Mouse (Mus musculus) spleen, postnatal 36 days (tissue): ENCODE measurements around the gene Ankrd26.
"Not testable (repeated sequence)": the region's sequence is repeated elsewhere in the genome, so short reads cannot be mapped to it uniquely, and the experiment has no call there.

Experiments
- DNase-seq, 2 experiments: peaks; one replicate each; pipeline ENCODE4 v3.0.0; 2022; ENCODE audit warnings: low spot score in 2 of 2, mixed read lengths in 1 of 2

Ankrd26 gene

DNA sequence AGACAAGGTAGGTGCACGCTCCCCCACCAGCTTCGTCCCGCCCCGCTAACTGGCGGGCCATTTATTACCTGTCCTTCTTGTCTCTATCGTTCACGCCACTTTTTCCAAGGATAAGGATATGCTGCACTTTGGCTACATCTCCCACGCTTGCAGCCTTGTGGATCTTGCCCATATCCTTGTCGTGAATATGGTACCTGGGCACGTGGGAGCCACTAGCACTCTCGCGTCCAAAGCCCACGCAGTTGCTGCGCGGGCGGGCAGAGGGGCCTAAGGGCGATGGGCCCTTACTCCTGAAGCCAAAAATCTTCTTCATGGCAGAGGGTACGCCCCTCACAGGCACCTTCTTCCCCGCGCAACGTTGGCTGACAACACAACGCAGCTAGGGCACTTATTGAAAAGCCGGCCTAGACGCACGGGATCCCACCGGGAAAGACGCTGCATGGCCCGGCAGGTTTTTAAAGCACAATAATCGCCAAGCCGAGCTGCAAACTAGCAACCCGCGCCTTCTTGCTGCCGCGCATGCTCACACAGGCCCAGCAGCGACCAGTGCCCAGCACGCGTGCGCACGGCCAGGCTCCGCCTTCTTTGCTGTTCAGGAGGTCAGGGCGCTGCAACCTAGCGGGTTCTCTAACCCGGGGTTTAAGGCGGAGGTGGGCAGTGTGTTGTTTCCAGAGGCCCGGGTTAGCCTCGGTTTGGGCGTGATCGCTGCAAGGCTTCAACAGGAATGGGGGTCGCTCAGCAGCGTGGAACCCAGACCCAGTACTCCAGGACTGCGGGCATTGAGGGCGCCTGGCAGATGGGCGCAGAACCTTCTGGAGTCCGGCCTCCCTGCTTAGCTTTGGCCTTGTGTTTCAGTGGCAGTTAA, at the start of gene Ankrd26:
Gene Ankrd26, minus strand, starts transcription at position 482 of the 865 bp plus-strand sequence.
- peak; percentile 92 for DNase-seq

DNA sequence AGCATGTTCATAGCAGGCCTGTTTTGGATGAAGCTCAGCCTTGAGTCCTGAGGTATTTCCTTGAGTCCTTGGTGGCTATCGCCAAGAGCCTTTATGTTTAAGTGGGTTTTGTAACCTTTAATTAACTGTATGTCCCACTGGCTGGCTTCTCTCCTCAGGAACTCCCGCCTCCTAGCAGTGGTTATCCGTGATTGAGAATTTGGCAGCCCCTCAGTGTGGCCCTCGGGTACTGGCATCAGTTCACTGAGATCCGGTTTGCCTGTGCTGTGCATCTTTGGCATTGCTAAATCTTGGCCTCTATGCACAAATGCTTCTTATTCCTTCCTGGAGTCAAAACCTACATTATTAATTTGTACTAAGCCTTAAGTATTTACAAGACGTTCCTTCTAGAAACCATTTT, 46.9 kb upstream of the Ankrd26 start:
- no peak for DNase-seq

DNA sequence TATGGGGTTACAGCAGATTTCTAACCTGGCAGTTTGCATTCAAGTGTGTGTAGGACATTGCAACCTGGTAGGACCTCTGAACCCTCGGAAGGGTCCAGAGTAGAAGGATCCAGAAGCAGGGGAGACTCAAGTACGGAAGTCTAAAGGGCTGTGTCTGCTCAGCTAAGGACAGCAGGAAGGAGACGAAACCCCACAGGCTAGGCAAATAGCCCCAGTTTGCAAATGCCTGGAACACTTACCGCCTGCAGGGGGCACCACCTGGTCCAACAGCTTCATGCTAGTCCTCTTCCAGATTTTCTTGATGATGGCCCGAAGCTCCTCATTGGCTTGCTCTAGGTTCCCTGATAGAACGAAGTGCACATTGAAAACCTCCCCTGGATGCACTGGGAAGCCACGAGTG, 43.9 kb upstream of the Ankrd26 start:
- DNase-seq: no peak

DNA sequence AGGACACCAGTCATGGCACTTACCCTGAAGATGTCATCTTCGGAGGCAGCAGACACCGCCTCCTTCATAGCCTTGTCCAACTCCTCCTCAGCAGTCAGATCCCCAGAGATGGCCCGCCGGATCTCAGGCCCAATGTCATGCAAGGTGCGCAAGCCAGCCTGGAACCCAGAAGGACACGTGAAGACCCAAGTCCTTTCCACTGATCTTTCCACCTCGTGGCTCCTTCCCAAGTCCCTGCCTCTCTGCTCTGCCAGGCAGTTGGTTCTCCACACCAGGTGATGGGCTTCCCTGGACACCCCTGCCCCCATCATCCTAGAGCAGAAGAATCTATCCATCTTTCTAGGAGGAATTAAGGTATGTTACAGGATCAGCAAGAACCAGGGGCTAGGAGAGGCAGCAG, 41.8 kb upstream of the Ankrd26 start:
- no peak for DNase-seq

DNA sequence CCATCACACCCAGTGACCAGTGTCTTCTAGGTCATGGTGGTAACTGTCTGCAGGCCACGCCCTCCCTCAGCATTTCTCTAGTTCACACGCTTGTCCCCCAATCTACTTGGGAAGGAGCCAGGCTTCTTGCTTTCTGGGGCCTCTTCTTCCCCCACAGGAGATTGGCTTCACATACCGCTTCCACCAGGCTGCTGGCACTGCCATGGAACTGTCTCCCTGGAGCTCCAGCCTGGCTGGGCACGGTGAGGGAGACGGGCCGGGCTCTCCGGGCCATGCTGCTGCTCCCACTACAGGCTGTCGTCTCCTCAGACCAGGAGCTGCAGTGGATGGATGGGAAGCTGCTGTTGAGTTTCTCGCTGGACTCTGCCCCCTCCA, 33.6 kb upstream of the Ankrd26 start:
- no peak for DNase-seq

DNA sequence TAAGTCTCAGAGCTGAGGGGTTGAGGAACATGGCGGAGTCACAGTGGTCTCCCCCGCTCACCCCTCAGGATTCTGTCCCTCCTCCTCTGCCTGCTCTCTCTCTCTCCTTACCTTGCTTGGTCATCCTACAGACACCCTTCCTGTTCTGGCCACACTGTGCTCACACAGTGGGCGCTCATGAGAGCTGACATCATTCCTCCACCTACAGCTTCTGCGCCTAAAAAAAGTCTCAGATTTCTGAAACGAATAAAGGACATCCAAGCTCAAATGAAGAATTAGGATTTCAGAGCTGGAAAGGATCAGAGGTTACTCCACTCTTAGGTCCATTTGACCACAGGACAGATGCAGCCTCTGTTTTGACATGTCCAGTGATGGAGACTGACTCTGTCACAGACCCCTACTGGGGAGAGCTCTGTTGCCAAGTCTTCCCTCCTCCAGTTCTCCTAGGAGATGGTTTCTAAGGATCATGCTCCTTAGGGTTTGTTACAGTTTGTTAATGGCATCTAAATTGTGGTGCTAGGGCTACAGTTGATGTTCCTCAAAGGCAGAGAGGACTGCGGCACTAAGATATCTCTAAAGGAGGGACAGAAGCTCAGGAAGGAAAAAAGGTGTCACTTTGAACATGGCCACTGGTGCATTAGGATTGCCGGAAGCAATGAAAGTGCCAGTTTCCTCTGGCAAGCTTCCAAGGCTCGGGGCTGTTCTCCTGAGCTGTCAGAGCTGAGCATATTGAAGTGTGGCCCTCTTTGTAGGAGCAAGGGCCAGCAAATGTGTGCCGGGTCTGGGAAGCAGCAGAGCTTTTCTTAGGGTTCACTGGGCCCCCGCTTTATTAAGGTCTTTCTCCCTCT, 33.0 kb upstream of the Ankrd26 start:
- no peak for DNase-seq

DNA sequence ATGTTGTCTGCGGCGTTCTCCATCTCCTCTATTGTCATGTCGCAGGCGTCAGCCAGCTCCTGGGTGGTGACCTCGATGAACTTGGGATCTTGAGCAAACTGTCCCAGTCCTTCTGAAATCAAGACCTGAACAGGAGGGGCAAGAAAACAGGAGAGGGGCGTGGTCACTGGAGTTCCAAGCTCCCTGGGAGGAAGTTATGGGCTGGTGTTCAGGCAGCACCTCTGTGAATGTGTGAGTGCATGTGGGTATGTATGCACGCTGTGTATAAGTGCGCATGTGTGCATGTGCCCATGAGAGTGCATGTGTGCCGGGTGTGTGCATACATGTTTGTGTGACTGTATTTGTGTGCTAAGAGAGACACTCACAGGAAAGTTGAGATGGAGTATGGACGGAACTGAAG, 32.0 kb upstream of the Ankrd26 start:
- no peak for DNase-seq

DNA sequence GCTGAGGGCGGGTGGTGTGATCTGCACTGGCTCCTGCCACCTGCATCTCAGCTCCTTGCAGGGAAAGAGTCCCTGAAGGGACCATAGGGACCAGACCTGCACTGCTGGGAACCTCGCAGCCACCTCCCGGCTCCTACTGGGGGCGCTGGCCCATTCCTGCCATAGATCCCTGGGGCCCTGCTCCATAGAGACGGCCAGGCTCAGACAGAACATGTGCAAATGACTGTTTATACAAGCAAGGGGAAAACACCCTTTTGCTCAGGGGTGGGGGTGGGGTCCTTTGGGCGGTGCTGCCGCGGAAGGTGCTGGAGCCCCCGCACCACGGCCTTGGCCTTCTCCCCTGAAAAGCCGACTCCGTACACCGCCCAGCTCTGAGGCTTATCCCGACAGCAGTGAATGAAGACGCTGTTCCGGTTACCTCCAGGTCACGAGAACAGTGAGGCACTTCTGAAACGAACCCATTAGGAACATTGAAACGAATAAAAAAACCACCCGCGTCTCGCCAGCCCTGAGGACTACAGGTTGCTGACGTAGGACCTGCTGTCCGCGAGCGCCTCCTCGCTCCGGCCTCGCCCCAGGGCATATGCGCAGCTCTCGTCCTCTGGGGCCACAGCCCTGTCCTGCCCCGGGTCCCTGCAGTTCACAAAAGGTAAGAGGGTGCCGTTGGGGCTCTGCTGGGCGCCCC, 31.5 kb upstream of the Ankrd26 start:
- DNase-seq: peak in 1 of 2 experiments; percentile 11

DNA sequence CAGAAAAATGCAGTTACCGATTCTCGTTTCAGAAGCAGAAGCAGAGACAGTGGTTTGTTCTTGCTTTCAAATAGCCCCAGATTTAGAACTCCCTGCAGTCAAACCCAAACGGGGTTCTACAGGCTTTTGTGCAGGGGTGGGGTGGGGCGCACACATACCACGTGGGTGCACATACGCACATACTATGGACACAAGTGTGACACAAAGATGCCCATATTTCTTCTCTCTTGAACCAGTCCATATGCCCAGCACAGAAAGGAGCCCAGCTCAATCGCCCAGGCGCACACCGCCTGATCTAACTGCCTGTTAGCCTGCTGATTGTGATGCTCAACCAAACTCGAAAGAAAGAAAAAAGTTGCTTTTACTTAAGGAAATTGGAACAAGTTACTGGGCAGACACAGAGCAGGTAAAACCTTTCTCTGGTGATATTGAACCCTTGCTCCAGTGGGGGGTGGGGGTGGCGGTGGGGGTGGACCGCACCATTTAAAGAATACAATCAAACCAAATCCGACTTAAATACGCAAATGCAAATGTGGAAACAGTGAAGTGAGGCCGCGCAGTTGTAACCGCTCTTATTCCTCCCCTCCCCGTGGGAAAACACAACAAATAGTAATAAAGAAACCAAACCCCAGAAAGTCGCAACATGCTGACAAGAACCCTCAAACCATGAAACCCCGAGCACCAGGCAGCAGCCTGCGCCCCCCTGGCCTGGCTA, 30.8 kb upstream of the Ankrd26 start:
- no peak for DNase-seq

DNA sequence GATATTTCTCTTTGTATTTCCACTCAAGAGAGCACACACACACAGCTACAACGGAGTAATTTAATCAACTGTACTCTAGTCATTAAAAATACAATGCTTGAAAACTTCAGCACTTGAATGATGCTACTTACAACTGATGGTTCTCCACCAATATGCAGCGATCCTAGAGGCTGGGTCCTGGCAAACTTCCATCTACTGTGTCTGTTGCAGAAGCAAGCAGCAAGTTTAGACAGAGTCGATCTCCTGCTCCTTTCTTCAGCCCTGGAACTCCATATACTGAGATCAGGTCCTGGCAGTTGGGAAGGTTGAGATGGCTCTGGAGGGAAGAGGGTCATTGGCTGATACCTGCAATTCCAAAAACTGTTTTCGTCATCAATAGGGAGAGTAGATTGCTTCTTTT, 16.7 kb upstream of the Ankrd26 start:
- not testable (repeated sequence) for DNase-seq

DNA sequence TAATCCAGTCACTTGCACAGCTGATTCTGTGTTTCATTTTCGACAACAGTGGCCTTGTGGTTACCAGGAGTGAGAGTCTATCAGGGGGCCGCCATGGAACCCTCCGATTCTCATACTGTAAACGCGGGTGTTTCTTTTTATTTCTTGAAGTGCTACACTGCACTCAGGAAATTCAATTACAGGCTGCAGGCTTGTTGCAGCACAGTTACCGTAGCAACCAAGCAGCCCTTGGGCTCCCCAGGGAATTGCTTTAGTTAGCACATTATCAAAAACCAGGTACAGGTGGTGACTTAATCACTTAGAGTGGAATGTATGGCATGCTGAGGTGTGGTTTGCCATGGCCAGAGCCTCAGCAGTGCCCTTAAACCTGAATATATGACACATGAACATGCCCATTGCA, 12.3 kb upstream of the Ankrd26 start:
- DNase-seq: no peak

DNA sequence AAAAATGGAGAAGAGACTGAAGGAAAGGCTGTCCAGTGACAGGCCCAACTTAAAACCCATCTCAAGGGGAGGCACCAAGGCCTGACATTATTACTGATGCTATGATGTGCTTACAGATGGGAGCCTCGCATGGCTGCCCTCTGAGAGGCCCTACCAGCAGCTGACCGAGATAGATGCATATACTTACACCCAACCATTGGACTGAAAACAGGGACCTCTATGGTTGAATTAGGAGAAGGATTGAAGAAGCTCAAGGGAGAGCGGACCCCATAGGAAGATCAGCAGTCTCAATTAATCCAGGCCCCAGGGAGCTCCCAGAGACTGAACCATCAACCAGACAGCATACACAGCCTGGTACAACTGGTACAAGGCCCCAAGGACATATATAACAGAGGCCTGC, 5.8 kb upstream of the Ankrd26 start:
- no peak for DNase-seq

DNA sequence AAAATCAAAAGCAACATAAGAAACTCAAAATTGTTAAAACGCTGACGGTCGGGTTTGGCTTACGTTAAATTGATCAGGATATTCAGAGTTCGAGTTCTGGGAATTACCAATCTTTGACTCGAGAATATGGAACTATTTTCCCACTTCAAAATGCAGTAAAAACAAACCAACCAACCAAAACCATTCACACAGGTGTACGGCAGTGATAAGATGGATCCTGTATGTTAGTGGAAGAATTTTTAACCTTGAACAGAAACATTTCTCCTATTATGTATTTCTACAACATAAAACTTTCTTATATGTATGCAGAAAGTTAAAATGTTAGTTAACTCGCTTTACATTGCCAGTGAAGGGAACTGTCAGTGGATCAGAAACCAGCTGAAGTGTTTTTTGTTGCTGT, 801 bp downstream of the Ankrd26 start:
- no peak for DNase-seq

DNA sequence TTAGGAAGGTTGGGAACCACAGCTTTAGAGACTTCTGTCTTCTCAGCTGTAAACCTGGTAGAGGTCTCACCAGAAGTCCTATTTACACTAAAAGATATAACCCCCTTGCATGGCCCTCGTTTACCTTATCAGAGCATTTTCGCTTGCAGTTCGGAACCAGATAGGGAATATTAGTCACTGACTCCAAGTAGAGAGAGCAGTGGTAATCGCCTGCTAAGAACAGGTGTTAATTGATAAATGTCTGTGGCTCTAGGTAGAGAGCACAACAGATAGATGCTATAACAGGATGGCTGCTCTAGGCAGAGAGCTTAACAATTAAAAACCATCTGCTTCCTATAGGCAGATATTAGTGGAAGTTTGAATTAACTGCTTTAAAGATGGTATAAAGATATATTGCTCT, 23.4 kb downstream of the Ankrd26 start:
- no peak for DNase-seq

DNA sequence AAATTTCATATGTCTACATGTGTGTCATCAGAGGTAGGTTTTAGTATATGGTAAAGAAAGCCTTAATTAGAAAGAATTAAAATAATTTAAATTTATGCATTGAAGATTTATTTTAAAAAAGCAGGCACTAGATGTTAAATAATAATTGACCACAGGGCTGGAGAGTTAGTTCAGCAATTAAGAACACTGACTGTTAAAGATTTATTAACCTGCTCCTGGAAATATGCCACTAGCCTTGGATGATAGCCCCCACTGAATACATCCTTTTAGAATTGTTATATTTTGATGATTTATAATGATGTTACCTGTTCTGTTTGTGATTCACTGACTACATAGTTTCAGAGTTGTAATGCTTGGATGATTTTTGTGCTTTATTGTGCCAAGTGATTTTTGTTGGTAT, 24.8 kb downstream of the Ankrd26 start:
- DNase-seq: not testable (repeated sequence)

DNA sequence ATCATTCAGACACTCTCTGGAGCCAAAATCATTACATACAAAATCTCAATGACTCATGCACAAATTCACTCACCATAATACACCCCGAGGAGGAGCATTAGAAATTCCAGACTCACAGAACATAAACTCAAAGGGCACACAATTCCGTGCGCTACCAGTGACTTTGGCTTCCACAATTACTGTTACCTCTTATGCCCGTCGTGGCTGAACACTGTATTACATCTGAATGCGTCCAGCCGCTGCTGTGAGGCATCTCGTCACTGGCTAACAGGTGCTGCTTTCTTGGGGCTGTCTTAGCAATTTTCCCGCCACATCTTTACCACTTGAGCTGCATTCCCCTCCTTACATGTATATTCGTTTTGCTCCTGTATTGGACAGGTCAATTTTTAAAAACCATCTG, 26.7 kb downstream of the Ankrd26 start:
- no peak for DNase-seq

DNA sequence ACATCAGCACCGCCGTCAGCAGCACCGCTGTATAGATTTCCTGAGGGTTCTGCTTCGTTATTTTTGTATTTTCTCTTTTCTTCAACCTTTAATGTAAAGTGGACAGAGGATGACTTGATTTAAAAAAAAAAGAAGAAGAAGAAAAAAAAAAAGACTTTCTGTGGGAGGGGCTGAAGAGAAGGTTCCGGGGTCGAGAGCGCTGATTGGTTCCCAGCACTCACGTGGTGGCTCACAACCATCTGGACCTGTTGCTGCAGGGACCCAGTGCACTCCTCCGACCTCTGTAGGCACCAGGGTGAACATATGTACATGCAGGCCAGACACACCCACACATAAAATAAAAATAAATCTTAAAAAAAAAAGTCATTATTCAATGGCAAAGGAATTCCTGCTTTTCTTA, 28.6 kb downstream of the Ankrd26 start:
- DNase-seq: no peak

DNA sequence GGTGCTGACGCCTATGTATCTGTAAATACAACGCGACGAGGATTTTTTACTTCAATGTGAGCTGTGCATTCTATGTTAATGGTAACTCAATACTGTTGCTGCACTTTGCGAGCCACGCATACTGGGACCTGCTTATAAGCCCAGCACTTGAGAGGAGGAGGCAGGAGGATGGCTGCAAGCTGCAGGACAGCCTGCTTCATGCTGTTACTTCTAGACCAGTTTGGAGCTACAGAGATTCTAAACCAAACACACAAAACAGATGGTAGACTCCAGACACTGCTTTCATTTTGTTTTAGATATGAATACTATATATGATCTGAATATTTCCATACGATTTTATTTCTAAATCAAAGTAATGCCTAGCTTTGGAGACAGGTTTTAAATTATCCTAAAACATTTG, 41.4 kb downstream of the Ankrd26 start:
- DNase-seq: no peak

DNA sequence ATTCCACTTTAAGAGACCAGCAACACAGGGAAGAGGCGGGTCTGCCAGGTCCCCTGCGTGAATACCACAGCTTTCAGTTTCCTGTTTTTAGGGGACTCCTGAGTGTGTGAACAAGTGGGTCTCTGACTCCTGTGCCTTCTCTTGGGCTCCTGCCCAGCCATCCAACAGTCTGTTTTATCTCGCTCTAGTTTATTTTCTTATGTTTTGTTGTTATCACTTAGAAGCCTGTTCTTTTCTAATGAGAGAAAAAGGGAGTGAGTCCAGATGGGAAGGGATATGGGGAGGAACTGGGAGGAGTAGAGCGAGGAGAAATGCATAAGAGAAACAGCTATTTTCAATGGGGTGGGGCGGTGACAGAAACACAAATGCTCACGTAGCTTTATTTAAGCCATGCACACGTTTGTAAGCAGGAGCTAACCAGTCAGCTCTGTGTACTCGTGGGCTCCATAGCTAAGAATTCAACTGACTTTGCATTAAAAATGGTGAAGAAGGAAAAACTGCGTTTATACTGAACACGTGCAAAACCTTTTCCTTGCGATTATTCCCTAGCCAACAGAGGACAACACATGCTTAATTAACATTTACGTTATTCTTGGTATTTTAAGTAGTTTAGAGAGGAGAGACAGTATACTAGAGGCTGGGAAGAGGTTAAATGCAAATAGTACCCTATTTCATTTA, 48.6 kb downstream of the Ankrd26 start:
- no peak for DNase-seq

DNA sequence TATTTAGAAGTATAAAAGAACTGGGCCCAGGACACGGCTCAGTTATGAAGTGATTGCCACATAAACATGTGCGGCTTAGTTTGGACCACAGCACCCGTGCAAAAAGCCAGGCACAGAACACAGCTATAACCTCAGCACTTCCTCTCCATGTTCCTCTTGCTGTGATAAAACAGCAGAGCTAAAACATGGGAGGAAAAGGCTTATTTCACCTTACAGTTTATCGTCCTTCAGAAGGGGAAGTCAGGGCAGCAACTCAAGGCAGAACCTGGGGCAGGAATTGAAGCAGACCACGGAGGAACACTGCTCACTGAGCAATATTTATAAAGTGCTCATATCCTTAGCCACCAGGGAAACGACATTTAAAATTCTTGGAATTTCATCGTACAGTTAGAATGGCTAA, 63.0 kb downstream of the Ankrd26 start:
- DNase-seq: no peak

DNA sequence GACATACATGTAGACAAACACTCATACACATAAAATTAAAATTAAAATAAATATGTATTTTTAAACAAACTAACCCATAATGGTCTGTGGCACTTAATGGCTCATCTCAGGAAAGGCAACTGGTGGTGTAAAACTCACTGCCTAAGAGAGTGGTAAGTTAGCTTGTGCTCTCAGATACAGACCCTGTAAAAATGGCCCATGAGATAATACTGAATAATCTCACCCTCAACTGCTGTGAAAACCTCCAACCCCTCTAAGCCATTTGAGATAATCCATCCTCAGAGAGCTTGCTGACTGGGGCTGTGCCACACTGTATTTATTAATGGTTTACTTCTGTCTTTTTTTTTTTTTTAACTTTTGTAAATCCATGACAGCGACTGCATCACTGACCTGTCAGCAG, 79.9 kb downstream of the Ankrd26 start:
- DNase-seq: no peak
